Mouse (Mus musculus): ENCODE results near the gene Gm42791.

DNA sequence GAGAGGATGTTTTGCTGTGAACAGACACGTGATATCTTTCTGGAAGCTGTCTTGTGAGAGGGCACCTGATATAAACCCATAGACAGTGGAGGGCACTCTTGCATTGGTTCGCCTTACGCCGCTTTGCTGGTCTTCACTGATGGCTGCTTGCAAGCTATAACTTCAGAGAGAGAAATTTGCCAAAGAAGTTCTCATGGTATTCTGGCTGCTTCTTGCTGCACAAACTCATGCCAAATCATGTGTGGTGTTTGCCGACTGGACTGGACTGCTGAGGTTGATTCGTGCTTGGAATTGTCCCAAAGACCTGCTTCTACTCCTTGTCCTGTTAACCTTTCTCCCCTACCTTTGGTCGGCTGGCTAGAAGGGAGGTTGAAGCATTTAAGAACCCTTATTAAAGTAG, 95.6 kb downstream of the Gm42791 start:
- TF ChIP-seq MAFK (IDR thresholded peaks at IDR 0.05; ENCODE audit: insufficient replicate concordance, low read length): no peak
- TF ChIP-seq SIN3A (IDR thresholded peaks at IDR 0.05; ENCODE audit: low read length): no peak
- TF ChIP-seq EP300 (IDR thresholded peaks at IDR 0.05; ENCODE audit: low read length): no peak
- TF ChIP-seq NRF1 (IDR thresholded peaks at IDR 0.05; ENCODE audit: low read depth, low read length): no peak
- no peak for TF ChIP-seq GABPA (IDR thresholded peaks at IDR 0.05; ENCODE audit: insufficient replicate concordance, low read depth, low read length)
- no peak for TF ChIP-seq USF2 (conservative IDR thresholded peaks at IDR 0.05; ENCODE audit: low read depth, low read length)
